Mouse (Mus musculus): Measurements from ENCODE around the gene Ctc1.
"Not testable (repeated sequence)": the region's sequence is repeated elsewhere in the genome, so short reads cannot be mapped to it uniquely, and the experiment has no call there.

Gene Ctc1

GRCm38 (mm10) chr11:69015644-69016441, at the start of gene Ctc1:
Ctc1 (plus strand) TSS chr11:69015911.
- DNase-seq (ENCODE audit: low read depth): peak; percentile 94

- DNase-seq (ENCODE audit: low read depth): no peak
Measured at GRCm38 (mm10) chr11:68966554-68966953, 49.2 kb upstream of the Ctc1 start.

GRCm38 (mm10) chr11:68967337-68968282, 48.1 kb upstream of the Ctc1 start, which contains the start of gene Slc25a35:
Slc25a35 (plus strand) TSS chr11:68968131.
- peak; percentile 89 for DNase-seq (ENCODE audit: low read depth)

GRCm38 (mm10) chr11:68968752-68969151, 47.0 kb upstream of the Ctc1 start:
- DNase-seq (ENCODE audit: low read depth): no peak

GRCm38 (mm10) chr11:68970232-68970631, 45.5 kb upstream of the Ctc1 start:
- DNase-seq (ENCODE audit: low read depth): no peak

- peak; percentile 79 for DNase-seq (ENCODE audit: low read depth)
Measured at GRCm38 (mm10) chr11:68973250-68974058, 42.3 kb upstream of the Ctc1 start.

GRCm38 (mm10) chr11:68974059-68974450, 41.7 kb upstream of the Ctc1 start:
- no peak for DNase-seq (ENCODE audit: low read depth)

GRCm38 (mm10) chr11:68975085-68975484, 40.6 kb upstream of the Ctc1 start, which contains the start of gene Rangrf:
Rangrf (minus strand) TSS chr11:68975185.
- no peak for DNase-seq (ENCODE audit: low read depth)

GRCm38 (mm10) chr11:68975601-68976000, 40.1 kb upstream of the Ctc1 start:
- no peak for DNase-seq (ENCODE audit: low read depth)

GRCm38 (mm10) chr11:68979320-68979733, 36.4 kb upstream of the Ctc1 start:
- no peak for DNase-seq (ENCODE audit: low read depth)

- no peak for DNase-seq (ENCODE audit: low read depth)
Measured at GRCm38 (mm10) chr11:68980919-68981318, 34.8 kb upstream of the Ctc1 start.

- peak; percentile 83 for DNase-seq (ENCODE audit: low read depth)
Measured at GRCm38 (mm10) chr11:68982639-68983369, 32.9 kb upstream of the Ctc1 start.

GRCm38 (mm10) chr11:68987365-68987882, 28.3 kb upstream of the Ctc1 start:
- no peak for DNase-seq (ENCODE audit: low read depth)

GRCm38 (mm10) chr11:68988341-68988740, 27.4 kb upstream of the Ctc1 start:
- DNase-seq (ENCODE audit: low read depth): no peak

GRCm38 (mm10) chr11:68993122-68993521, 22.6 kb upstream of the Ctc1 start:
- DNase-seq (ENCODE audit: low read depth): no peak

GRCm38 (mm10) chr11:68994377-68994776, 21.3 kb upstream of the Ctc1 start:
- no peak for DNase-seq (ENCODE audit: low read depth)

GRCm38 (mm10) chr11:68997080-68997479, 18.6 kb upstream of the Ctc1 start:
- DNase-seq (ENCODE audit: low read depth): no peak

- DNase-seq (ENCODE audit: low read depth): not testable (repeated sequence)
Measured at GRCm38 (mm10) chr11:69002782-69003181, 12.9 kb upstream of the Ctc1 start.

- no peak for DNase-seq (ENCODE audit: low read depth)
Measured at GRCm38 (mm10) chr11:69003592-69003991, 12.1 kb upstream of the Ctc1 start.

GRCm38 (mm10) chr11:69005193-69005592, 10.5 kb upstream of the Ctc1 start:
- DNase-seq (ENCODE audit: low read depth): no peak

- DNase-seq (ENCODE audit: low read depth): not testable (repeated sequence)
Measured at GRCm38 (mm10) chr11:69006575-69006974, 9.1 kb upstream of the Ctc1 start.

Measured in naive thymus-derived CD4-positive, alpha-beta T cell, adult 2 months (primary cell).